Mouse (Mus musculus): ENCODE results near the gene Ube2a.

Gene Ube2a

GRCm38 (mm10) chrX:36902321-36903114 lies 28.8 kb downstream of the Ube2a start, which contains the start of gene Nkrf:
Nkrf (minus strand) TSS chrX:36902899.
- peak; percentile 7 for DNase-seq (ENCODE audit: low spot score)

DNA sequence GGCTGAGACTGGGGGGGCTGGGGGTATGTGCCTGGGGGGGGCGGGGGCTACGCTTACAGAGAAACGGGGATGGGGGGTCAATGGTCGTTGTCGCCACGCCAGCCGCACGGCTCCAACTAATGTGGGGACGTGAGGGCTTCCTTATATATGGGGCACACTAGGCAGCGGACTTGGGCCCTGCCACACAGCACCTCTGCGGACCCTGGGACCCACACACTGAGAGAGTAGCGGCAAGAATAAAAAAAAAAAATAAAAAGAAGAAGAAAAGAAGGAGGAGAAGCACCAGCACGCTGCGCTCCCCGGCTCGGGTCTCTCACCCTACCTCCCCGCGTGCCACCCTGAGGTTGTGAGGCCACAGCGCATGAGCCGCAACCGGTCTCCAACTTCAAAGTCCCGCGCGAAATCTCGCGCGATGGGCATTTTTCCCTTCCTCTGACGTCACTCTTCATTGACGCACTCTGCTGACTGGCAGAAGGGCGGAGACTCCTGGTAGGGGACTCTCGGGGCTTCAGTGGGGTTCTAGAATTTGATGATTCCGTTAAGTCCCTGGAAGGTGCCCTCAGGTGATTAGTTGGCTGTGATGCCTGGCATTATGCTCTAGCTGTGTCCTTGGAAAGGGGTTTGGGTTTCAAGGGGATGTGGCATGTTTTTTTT lies 29.5 kb downstream of the Ube2a start:
- peak; percentile 68 for DNase-seq (ENCODE audit: low spot score)

DNA sequence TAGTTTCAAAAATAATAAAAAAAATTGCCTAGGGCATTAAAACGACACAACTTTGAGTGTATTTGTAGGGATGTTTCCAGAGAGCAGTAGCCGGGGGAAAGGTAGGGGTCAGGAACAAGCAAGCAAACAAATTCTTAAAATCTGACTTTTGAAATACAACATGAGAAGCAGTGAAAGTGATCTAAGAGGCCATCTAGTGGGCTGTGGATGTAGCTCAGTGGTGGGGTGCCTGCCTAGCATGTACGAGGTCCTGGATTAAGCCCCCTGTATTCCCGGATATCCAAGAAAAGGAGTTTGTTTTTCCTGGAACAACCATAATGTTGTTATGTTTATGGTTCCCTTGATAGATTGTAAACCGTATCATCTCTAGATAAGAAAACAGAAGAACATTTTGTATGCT lies 32.8 kb downstream of the Ube2a start:
- no peak for DNase-seq (ENCODE audit: low spot score)

- no peak for DNase-seq (ENCODE audit: low spot score)
These were observed 37.6 kb downstream of the Ube2a start for GRCm38 (mm10) chrX:36911343-36911742.

GRCm38 (mm10) chrX:36917749-36918148 lies 44.0 kb downstream of the Ube2a start:
- no peak for DNase-seq (ENCODE audit: low spot score)

DNA sequence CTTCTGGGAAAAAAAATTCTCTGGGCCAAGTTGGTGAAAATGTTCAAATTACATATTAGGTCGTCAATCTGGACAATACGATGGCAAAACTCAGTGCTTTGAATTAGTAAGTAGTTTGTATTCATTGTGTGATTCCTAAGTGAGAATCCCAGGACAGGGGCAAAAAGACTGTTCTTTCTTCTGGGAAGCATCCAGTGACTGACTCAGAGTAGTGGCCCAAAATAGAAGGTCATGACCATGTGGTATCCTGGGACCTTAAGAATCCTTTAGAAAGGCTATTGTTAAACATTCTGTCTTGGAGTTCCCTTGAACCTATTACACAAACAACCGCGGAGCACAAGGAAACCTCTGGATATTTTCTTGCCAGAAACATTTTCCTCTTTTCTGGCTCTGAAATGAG lies 47.6 kb downstream of the Ube2a start:
- DNase-seq (ENCODE audit: low spot score): no peak

- no peak for DNase-seq (ENCODE audit: low spot score)
These were observed 55.1 kb downstream of the Ube2a start for GRCm38 (mm10) chrX:36928791-36929190.

DNA sequence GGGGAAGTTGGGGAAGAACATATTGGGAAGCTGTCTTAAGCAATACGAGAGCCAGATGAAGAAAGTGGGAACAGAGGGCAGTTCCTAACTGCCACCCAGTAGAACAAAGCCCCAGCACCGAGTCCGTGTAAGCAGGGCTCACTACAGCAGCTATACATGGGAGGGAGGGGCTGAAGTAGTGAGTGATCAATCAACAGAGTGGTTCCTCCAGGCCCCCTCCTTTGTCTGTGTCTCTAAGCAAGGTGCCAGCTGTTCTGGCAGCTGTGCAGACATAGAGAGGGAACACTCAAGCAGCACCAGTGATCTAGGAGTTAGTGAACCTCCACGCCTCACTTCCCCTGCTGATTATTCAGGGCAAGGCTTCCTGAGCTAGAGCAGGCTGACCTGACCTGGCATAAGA lies 56.0 kb downstream of the Ube2a start:
- DNase-seq (ENCODE audit: low spot score): no peak

GRCm38 (mm10) chrX:36930574-36930973 lies 56.9 kb downstream of the Ube2a start:
- no peak for DNase-seq (ENCODE audit: low spot score)
